Mouse (Mus musculus) liver, adult 2 months (tissue): ENCODE data around the gene Ppp1r3d.

Experiments
- CTCF ChIP-seq: fragments of 200-500 bp; IDR thresholded peaks from 2 replicates; pipeline ENCODE4 v1.5.1; 2011; ENCODE audit warnings: low read depth, low read length, control low read depth
- POLR2A ChIP-seq: fragments of 200-500 bp; IDR thresholded peaks from 2 replicates; pipeline ENCODE4 v1.6.1; 2011; ENCODE audit warnings: low read length, control low read depth; ENCODE audit not compliant: insufficient read depth; ENCODE audit errors: extremely low read depth

DNA sequence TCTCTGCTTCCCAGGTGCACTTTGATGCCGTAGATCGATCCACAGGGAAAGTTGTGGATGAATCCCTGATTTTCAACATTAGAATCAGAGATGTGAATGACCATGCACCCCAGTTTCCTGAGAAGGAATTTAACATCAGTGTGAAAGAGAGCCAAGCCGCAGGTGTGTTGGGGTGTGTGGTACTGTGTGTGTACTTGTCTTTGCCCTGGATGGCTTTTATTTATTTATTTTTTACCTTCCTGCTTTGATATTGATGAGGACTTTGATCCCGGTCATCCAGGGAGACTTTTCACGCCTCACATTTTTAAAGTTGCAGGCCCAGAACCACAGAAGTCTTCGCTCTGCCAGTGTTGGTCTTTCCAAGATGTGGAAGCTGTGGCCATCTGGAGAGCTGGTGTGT is 43.1 kb upstream of the Ppp1r3d start:
- TF ChIP-seq POLR2A (no peak), CTCF (no peak)
